Mouse (Mus musculus) urinary bladder, adult 18-20 months (tissue): ENCODE data around the gene Gm9945.
A peak's percentile ranks its signal among the peaks of the same experiment; 100 is the strongest.

Experiments used
- DNase-seq, 2 experiments: peaks; one replicate each; pipeline ENCODE4 v3.0.0; 2022; ENCODE audit warnings: low spot score in 2 of 2, mixed read lengths in 2 of 2

Gm9945 gene

DNA sequence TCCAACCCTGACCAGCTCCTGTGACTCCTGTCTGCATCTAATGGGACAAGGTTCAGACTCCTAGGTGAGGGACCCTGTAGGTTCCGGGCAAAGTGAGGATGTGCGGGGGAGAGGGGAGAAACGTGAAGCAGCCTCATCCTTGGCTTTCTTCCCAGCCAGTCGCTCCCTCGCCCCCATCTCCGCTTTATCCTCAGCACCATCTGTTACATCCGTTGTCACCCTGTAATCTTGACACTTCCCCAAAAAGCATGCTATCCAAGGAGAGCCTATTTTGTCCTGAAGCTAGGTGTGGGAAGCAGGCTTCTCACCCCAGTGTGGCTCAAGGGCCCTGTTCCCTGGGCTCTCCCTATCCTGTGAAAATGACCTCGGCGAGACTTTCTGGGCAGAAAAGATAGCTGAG, 43.0 kb downstream of the Gm9945 start:
- DNase-seq, result no peak

DNA sequence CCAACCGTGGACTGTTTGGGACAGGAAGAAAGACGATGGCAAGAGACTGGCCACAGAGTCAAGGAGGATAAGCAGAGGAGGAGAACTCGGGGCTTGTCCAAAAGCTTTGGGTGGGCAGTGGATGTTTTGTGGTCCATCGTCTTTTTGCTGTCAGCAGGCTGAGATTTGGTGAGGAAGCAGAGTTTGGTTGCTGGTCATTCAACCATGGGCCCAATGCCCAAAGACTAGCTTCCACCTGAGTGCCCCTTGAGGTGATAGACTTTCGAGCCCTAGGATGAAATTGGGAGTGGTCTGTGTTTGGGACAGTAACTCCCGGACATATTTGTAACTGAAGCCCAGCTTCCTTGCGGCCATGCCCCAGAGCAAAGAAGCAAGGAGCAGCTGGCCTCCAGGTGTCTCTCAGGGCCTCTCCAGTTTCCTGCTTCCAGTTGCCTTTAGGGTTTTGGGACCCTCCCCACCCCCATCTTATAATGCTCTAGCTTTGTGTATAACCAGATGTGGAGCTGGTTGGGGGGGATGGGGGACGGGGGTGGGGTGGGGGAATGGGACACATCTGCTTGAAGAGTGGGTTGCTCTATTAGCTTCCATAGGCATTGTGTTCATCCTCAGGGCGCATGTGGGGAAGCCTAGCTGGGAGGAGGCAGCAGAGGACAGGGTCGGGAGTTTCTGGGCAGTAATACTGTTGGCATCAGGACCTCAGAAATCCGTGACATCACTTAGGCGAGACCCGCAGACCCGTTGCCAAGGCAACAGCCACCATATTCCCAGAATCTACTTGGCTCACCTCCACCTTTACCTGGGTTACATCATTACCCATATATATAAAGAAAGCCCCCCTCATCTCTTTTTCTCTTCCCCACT, 43.8 kb downstream of the Gm9945 start:
- DNase-seq, result no peak

DNA sequence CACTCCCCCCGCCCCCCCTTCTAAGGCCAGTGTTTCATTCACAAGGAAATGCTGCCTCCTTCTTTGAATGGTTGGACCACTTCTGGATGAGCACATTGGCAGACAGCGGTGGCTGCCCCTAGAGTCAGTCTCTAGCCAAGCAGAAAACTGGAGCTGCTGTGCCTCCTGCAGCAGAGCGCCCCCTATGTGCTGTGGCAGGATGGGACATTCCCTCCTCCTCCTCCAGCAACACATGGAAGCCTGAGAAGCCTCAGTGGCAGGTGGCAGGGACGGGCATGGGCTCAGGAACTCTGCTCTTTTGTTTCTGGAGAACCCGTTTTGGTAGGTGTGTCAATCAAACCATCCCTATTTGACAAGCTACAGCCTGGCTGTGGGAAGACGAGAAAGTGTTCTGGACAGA, 44.9 kb downstream of the Gm9945 start:
- no peak for DNase-seq

DNA sequence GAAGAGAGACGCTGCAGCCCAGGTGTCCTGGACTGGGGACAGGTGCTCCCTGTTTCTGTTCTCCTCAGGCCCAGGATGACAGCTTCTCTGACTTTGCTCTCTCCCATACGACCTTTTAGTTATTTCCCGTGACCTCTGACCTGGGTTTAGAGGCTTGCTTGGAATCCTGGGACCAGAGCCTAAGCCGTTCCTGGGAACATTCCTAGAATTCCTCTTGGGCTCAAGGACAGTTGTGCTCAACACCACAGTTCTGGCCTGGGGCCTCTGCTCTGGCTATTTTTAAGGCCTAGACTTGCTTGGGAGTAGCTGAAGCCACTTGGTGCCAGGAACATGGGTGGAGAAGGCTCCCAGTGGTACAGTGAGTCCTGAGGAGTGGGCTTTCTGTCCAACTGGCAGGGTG, 45.5 kb downstream of the Gm9945 start:
- no peak for DNase-seq

DNA sequence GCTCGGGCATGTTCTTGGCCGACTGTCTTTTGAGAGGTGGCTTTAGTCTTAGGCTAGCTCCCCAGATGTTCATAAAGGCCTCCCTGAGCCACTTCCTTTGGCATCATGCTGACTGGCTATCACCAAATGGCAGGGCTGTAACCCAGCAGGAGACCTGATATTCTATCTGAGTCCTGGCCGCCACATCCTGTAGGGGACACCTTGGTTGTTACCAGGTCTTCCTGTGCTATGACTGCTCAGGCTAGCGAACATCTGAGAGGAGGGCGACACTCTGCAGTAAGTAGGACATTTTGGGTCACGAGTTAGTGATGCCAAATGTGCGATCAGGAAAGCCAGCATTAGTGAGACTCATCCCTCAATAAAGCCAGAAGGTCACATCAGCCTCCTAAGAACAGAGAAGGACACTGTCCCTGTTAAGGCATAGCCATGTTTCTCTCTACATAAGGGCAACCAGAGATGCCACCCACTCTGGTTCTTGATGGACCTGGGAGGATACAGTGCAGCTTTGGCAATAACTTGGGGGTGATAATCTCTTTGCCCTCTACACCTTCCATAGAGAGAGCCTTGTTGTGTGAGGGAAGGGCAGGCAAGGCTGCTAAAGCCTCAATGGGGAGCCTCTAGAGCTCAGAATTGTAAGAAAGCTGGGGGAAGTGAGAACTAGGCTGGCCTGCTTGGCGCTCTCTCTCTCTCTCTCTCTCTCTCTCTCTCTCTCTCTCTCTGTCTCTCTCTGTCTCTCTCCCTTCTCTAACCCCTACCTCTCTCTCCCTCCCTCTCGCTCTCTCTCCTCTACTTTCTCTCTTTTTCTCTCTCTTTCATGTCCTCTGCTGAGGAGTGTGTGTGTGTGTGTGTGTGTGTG, 48.7 kb downstream of the Gm9945 start:
- no peak for DNase-seq

DNA sequence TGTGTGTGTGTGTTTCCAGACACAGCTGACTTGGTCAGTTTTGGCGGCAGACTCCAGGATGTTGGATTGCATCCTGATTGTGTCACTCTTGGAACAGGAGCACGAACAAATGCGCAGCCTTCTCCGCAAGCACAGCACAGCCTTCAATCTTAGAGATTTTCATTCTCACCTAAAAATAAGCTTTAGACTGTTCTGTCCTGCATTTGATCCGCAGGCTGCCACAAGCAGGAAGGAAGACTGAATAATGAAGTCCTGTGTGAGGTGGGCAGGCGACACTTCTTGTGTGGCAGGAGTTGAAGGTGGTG, 49.2 kb downstream of the Gm9945 start:
- DNase-seq, result peak in 1 of 2 experiments; percentile 29

DNA sequence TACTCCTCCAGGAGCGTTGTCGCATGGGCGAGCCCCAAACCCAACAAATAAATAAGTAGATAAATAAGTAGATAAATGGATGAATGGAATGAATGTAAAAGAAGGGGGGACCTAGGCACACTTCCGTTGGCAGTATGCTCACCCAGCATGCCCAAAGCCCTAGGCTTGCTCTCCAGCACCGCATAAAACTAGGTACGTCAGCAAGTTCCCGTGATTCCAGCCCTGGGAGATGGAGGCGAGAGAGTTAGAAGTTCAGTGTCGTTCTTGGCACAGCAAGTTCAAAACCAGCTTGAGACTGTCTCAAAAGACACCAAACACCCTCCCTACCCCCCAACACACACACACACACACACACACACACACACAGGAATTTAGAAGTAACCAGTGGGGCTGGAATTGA, 50.0 kb downstream of the Gm9945 start:
- no peak for DNase-seq
